Mouse (Mus musculus): ENCODE results near the gene Zfp746. TPM values are rescaled to one million over a fixed set of nuclear protein-coding genes. Genes with fewer than 3 reads are reported as not detected.

Zfp746 gene
- total and polyA plus RNA-seq, 3 experiments, result 13.2 to 34.2 (median 14.8) TPM

DNA sequence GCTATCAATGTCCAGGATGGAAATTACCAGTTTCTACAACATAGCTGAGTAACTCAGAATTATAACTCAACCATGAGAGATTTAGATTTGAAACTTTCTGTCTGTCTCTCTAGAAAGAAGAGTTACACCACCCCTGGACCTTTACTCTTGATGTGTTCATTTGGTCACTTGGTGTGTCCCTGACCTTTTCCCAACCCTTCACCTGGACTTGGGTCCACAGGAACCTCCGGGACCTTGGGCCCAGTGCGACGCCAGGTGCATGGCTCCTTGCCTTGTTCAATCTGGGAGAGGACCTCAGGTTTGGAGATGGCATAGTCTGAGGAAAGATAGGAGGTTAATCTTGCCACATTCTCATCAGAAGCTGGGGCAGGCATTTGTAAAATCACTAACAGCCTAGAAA lies 4.4 kb downstream of the Zfp746 start:
- Histone ChIP-seq H3K36me3 (replicated peaks) (peaks cover 82% of the 10 kb centered on the region), H3K27me3 (ENCODE audit: insufficient read depth, low read length) (no peaks in the 10 kb centered on the region), H3K4me3 (ENCODE audit: low read depth, low read length) (no peak overlapping the region), H3K9me3 (replicated peaks) (no peaks in the 10 kb centered on the region), H3K4me1 (ENCODE audit: insufficient read depth, low read depth, low read length) (peaks cover 59% of the 10 kb centered on the region)
- no peak for DNase-seq (ENCODE audit: low spot score)
- TF ChIP-seq GATA1 (IDR thresholded peaks at IDR 0.05; ENCODE audit: borderline replicate concordance, low read length), result no peak
- no peak for TF ChIP-seq TAL1 (conservative IDR thresholded peaks at IDR 0.05; ENCODE audit: low read depth, low read length)
- no peak for TF ChIP-seq CTCF (IDR thresholded peaks at IDR 0.05; ENCODE audit: low read depth, low read length)
- no peak for TF ChIP-seq POLR2AphosphoS5 (IDR thresholded peaks at IDR 0.05; ENCODE audit: insufficient replicate concordance, low read depth, low read length)
- TF ChIP-seq GATA2 (IDR thresholded peaks at IDR 0.05; ENCODE audit: borderline replicate concordance, low read depth, low read length), result no peak
- ATAC-seq (ENCODE audit: extremely low read depth, insufficient number of reproducible peaks, low FRiP score, poor library complexity, severe bottlenecking), result no peak

DNA sequence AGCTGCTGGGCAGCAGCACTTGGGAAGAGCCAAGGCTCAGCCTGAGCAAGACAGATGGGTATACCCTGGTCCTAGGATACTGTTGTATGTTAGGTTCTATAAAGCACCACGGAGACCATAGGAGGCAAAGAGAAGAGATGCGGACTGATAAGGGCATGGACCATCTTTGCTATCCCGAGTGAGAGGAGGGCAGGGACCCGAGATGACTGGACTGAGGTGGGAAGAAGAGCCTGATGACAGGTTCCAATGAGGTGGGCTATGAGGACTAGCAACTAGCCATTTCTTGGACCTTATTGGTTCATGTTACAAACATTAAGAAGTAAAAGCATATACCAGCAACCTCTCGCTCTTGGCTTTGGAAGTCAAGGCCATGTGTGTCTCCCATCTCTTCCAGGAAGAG lies 5.4 kb downstream of the Zfp746 start:
- Histone ChIP-seq H3K36me3 (replicated peaks) (peaks cover 88% of the 10 kb centered on the region), H3K27me3 (ENCODE audit: insufficient read depth, low read length) (no peaks in the 10 kb centered on the region), H3K4me3 (ENCODE audit: low read depth, low read length) (no peak overlapping the region), H3K4me1 (ENCODE audit: insufficient read depth, low read depth, low read length) (peaks cover 60% of the 10 kb centered on the region), H3K9me3 (replicated peaks) (no peaks in the 10 kb centered on the region)
- no peak for TF ChIP-seq TAL1 (conservative IDR thresholded peaks at IDR 0.05; ENCODE audit: low read depth, low read length)
- TF ChIP-seq POLR2AphosphoS5 (IDR thresholded peaks at IDR 0.05; ENCODE audit: insufficient replicate concordance, low read depth, low read length), result no peak
- TF ChIP-seq GATA2 (IDR thresholded peaks at IDR 0.05; ENCODE audit: borderline replicate concordance, low read depth, low read length), result no peak
- TF ChIP-seq CTCF (IDR thresholded peaks at IDR 0.05; ENCODE audit: low read depth, low read length), result no peak
- TF ChIP-seq GATA1 (IDR thresholded peaks at IDR 0.05; ENCODE audit: borderline replicate concordance, low read length), result no peak
- no peak for DNase-seq (ENCODE audit: low spot score)
- no peak for ATAC-seq (ENCODE audit: extremely low read depth, insufficient number of reproducible peaks, low FRiP score, poor library complexity, severe bottlenecking)

- no peaks in the 10 kb centered on the region for H3K9me3 ChIP-seq (replicated peaks)
- no peak overlapping the region for H3K4me3 ChIP-seq (ENCODE audit: low read depth, low read length)
- ATAC-seq (ENCODE audit: extremely low read depth, insufficient number of reproducible peaks, low FRiP score, poor library complexity, severe bottlenecking) (no peak), DNase-seq (ENCODE audit: low spot score) (no peak)
- no peaks in the 10 kb centered on the region for H3K27me3 ChIP-seq (ENCODE audit: insufficient read depth, low read length)
- H3K36me3 ChIP-seq (replicated peaks), result peaks cover 77% of the 10 kb centered on the region
- peaks cover 31% of the 10 kb centered on the region for H3K4me1 ChIP-seq (ENCODE audit: insufficient read depth, low read depth, low read length)
- no peak for TF ChIP-seq GATA1 (IDR thresholded peaks at IDR 0.05; ENCODE audit: borderline replicate concordance, low read length)
- TF ChIP-seq TAL1 (conservative IDR thresholded peaks at IDR 0.05; ENCODE audit: low read depth, low read length), result no peak
- no peak for TF ChIP-seq POLR2AphosphoS5 (IDR thresholded peaks at IDR 0.05; ENCODE audit: insufficient replicate concordance, low read depth, low read length)
- no peak for TF ChIP-seq GATA2 (IDR thresholded peaks at IDR 0.05; ENCODE audit: borderline replicate concordance, low read depth, low read length)
- no peak for TF ChIP-seq CTCF (IDR thresholded peaks at IDR 0.05; ENCODE audit: low read depth, low read length)
These were observed 13.1 kb downstream of the Zfp746 start for GRCm38 (mm10) chr6:48073316-48073715.

DNA sequence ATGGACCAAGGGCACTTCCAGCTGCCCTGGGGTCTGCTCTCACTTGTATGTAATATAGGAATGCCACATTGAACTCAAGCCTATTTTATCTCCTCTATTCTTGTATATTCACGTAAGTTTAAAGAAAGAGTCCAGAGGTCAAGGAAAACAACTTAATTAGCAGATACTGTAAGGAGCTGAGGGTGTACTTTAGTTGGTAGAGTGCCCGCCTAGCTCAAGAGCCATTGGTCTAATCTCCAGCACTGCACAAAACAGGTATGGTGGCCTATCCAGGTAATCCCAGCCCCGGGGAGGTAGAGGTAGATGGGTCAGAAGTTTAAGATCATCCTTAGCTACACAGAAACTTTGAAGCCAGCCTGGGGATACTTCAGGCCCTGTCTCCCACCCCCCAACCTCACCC lies 18.9 kb downstream of the Zfp746 start:
- Histone ChIP-seq H3K4me3 (ENCODE audit: low read depth, low read length) (peak overlapping the region; percentile 85; the same call in 1 of the 2 replicates), H3K9me3 (replicated peaks) (peaks cover 4% of the 10 kb centered on the region), H3K36me3 (replicated peaks) (peaks cover 76% of the 10 kb centered on the region), H3K4me1 (ENCODE audit: insufficient read depth, low read depth, low read length) (peaks cover 62% of the 10 kb centered on the region), H3K27me3 (ENCODE audit: insufficient read depth, low read length) (no peaks in the 10 kb centered on the region)
- ATAC-seq (ENCODE audit: extremely low read depth, insufficient number of reproducible peaks, low FRiP score, poor library complexity, severe bottlenecking) (no peak), DNase-seq (ENCODE audit: low spot score) (no peak)
- no peak for TF ChIP-seq TAL1 (conservative IDR thresholded peaks at IDR 0.05; ENCODE audit: low read depth, low read length)
- no peak for TF ChIP-seq GATA2 (IDR thresholded peaks at IDR 0.05; ENCODE audit: borderline replicate concordance, low read depth, low read length)
- no peak for TF ChIP-seq POLR2AphosphoS5 (IDR thresholded peaks at IDR 0.05; ENCODE audit: insufficient replicate concordance, low read depth, low read length)
- TF ChIP-seq CTCF (IDR thresholded peaks at IDR 0.05; ENCODE audit: low read depth, low read length), result no peak
- TF ChIP-seq GATA1 (IDR thresholded peaks at IDR 0.05; ENCODE audit: borderline replicate concordance, low read length), result no peak

DNA sequence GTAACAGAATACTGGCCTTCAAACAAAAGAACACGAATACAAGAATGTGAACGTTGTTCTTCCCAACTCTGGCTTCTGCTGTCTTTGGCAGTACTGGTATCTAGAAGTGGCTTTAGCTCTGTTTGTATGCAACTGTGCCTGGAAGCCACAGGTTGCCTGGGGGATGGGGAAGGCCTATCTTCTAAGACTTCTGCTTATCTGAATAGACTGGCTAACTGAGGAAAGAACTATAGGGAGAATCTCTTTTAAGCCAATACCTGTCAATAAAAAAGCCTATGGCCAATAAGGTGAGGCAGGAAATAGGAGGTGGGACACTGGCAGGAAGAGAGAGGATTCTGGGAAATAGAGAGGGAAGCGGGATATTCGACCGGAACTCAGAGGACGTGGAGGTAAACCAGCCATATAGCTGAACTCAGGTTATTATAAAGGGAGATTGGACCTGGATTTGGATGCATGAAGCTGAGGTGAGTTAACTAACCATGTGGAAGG lies 20.8 kb downstream of the Zfp746 start:
- TF ChIP-seq TAL1 (conservative IDR thresholded peaks at IDR 0.05; ENCODE audit: low read depth, low read length) (0 out of 2 replicates have a peak, but pooled peaks have one; percentile 23), CTCF (IDR thresholded peaks at IDR 0.05; ENCODE audit: low read depth, low read length) (no peak)
- Histone ChIP-seq H3K27me3 (ENCODE audit: insufficient read depth, low read length) (no peaks in the 10 kb centered on the region), H3K9me3 (replicated peaks) (peaks cover 4% of the 10 kb centered on the region), H3K36me3 (replicated peaks) (peaks cover 66% of the 10 kb centered on the region), H3K4me3 (ENCODE audit: low read depth, low read length) (peak overlapping the region; percentile 85), H3K4me1 (ENCODE audit: insufficient read depth, low read depth, low read length) (peaks cover 74% of the 10 kb centered on the region)
- DNase-seq (ENCODE audit: low spot score) (peak; percentile 85), ATAC-seq (ENCODE audit: extremely low read depth, insufficient number of reproducible peaks, low FRiP score, poor library complexity, severe bottlenecking) (peak; percentile 76)

GRCm38 (mm10) chr6:48064451-48064850 lies 21.9 kb downstream of the Zfp746 start:
- Histone ChIP-seq H3K36me3 (replicated peaks) (peaks cover 61% of the 10 kb centered on the region), H3K4me3 (ENCODE audit: low read depth, low read length) (peak overlapping the region; percentile 30; the same call in 1 of the 2 replicates), H3K4me1 (ENCODE audit: insufficient read depth, low read depth, low read length) (peaks cover 81% of the 10 kb centered on the region), H3K9me3 (replicated peaks) (peaks cover 4% of the 10 kb centered on the region), H3K27me3 (ENCODE audit: insufficient read depth, low read length) (no peaks in the 10 kb centered on the region)
- no peak for DNase-seq (ENCODE audit: low spot score)
- TF ChIP-seq TAL1 (conservative IDR thresholded peaks at IDR 0.05; ENCODE audit: low read depth, low read length) (no peak), POLR2AphosphoS5 (IDR thresholded peaks at IDR 0.05; ENCODE audit: insufficient replicate concordance, low read depth, low read length) (no peak), GATA1 (IDR thresholded peaks at IDR 0.05; ENCODE audit: borderline replicate concordance, low read length) (no peak), CTCF (IDR thresholded peaks at IDR 0.05; ENCODE audit: low read depth, low read length) (no peak), GATA2 (IDR thresholded peaks at IDR 0.05; ENCODE audit: borderline replicate concordance, low read depth, low read length) (no peak)
- no peak for ATAC-seq (ENCODE audit: extremely low read depth, insufficient number of reproducible peaks, low FRiP score, poor library complexity, severe bottlenecking)
